Mouse (Mus musculus): ENCODE results near the gene Eif2ak2.

Eif2ak2 gene

GRCm38 (mm10) chr17:78882401-78883112, at the start of gene Eif2ak2:
Gene Eif2ak2 (minus strand): TSS chr17:78882573.
- peak; percentile 64 to 75 for DNase-seq

GRCm38 (mm10) chr17:78917696-78918095, 35.3 kb upstream of the Eif2ak2 start:
- no peak for DNase-seq

DNA sequence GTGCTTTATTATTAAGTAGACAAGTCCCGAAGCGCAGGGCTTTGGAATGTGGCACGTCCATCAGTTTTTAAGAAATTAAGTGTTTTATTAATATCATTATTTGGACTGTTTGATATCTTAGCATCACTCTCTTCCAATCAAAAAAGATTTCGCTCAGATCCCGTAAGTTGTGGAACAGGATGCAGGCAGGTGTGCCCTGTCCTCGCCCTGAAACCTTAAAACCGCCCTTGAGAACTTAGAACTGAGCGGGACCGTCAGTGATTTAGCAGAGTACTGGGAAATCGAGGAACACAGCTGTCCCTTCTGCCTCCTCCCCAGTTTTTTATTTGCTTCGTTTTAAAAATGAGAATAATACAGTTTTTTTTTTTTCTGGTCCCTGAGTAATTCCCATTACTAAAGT, 34.5 kb upstream of the Eif2ak2 start:
- DNase-seq: no peak

- DNase-seq: peak; percentile 93
Measured at GRCm38 (mm10) chr17:78916369-78916813, 34.0 kb upstream of the Eif2ak2 start, which contains the start of gene Cebpzos. Gene Cebpzos (plus strand): TSS chr17:78916500.

GRCm38 (mm10) chr17:78915772-78916171, 33.4 kb upstream of the Eif2ak2 start:
- no peak for DNase-seq

GRCm38 (mm10) chr17:78913921-78914320, 31.5 kb upstream of the Eif2ak2 start:
- DNase-seq: no peak

- DNase-seq: peak in 1 of 2 experiments; percentile 31
Measured at GRCm38 (mm10) chr17:78912861-78913281, 30.5 kb upstream of the Eif2ak2 start.

DNA sequence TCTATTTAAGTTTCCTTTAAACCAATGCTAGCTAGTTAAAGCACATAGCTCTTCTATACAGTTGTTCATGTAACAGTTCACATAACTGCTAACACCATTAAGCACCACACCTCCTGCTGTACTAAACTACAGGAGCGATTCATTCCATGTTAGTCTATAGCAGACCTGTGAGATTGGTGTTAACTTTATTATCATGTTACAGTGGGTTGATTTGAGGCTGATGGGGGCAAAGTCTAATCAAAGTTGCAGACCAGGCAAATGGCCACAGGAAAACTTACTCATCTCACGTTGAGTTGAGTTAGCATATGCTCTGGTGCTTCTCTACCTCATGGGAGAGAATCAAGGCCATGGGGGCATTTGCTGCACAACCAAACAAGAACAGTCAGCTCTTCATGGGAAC, 27.0 kb upstream of the Eif2ak2 start:
- DNase-seq: no peak

- no peak for DNase-seq
Measured at GRCm38 (mm10) chr17:78906892-78907291, 24.5 kb upstream of the Eif2ak2 start, which contains the start of gene Sult6b1. Gene Sult6b1 (minus strand): TSS chr17:78906992.

DNA sequence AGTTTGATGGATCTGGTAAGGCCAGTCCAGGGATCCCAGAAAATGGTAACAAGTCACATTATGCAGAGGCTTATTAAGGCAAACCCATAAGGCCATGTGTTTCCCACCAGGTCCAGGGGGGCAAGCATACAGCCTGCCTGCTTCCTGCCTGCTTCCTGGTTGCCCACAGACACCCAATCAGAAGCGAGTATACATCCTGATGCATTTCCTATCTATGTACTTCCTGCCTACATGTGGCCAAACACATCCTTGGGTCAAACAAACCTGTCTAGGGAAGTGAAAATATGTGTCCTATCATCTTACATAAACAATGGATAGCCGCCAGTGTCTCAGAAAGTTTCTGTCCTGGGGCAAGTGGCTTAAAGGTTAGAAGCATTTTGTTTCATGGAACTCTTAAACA, 20.8 kb upstream of the Eif2ak2 start:
- no peak for DNase-seq

DNA sequence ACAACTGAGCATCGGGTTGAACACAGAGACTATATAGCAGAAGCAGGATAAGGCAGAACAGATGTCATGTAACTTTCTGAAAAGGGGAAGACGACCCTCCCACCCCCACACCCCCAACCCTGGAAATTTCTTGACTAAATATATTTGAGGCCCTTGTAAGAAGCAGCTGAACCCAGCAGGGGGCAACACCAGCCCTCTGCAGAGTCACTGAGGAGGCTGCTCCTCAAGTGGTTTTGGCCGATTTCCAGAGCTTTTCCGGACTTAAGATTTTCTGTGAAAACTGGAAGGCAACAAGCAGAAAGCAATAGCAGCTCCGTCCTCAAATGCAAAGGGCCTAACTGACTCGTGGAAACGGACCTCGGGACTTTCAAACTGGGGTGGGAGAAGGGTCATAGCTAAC, 13.0 kb upstream of the Eif2ak2 start:
- peak in 1 of 2 experiments; percentile 21 for DNase-seq

- no peak for DNase-seq
Measured at GRCm38 (mm10) chr17:78894991-78895390, 12.6 kb upstream of the Eif2ak2 start.

DNA sequence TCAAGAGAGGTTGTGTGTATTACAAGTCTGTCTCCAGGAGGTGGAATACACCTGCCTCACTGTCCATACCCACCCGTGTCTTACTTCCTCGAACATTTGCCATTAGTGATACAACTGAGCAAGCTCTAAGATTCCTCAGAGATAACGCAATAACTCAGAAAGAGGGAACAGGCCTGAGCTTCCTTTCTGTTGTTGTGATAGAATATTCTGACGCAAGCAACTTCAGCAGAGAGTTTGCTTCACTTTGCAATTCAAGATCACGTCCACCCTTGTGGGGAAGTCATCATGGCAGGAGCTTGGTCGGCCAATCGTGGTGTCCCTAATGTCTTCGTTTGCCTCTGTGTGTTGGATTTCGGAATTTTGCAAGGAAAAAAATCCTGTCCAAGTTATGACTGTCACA, 8.6 kb upstream of the Eif2ak2 start:
- no peak for DNase-seq

DNA sequence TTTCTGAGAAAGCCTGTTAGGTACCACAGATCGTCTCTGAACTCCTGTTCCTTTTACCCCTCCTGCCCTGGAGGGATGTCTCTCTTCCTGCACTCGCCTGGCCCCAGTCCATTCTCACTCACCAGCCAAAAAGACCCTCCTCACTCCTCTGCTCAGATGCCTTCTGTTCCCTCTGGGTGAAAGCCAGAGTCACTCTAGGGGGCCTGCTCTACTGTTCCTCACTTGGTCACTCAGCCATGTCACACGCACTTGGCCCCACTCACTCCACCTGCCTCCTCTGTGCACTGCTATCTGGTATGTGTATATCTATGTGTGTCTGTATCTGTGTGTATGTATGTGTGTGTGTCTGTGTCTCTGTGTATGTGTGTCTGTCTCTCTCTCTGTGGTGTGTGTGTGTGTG, 6.8 kb upstream of the Eif2ak2 start:
- no peak for DNase-seq

DNA sequence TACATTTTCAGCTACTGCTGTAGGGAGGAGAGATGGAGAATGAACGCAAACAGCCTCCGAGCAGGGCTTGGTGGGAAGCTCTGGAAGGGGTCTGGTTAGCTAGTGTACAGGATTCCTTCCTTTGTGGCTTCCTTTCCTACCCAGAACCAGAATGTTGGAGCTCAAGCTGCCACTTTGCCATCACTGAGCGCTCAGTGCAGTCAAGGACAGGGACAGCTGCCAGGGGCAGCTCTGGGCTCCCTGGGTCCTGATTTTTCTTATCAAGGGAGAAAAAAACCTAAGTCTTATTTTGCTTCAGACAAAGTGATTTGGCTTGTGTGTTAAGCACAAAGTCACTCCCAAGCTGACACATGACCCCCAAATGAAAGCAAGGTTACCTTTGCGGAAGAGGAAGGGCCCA, 6.2 kb upstream of the Eif2ak2 start:
- DNase-seq: no peak

GRCm38 (mm10) chr17:78885286-78886065, 3.1 kb upstream of the Eif2ak2 start:
- no peak for DNase-seq

DNA sequence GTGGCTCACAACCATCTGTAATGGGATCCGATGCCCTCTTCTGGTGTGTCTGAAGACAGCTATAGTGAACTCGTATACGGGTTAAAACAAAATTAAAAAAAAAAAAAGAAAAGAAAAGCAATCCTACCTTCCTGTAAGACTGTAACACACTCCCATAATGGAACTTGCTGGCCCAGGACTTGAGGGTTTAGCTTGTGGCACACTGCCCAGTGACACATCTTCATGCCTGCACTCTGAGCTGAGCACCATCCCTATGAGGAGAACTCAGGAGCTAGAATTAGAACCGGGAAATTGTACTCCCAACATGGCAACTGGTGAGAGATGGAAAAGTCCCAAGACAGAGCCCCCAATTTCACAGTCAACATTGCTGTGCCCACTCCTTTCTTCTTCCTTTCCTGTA, 918 bp upstream of the Eif2ak2 start:
- DNase-seq: no peak

GRCm38 (mm10) chr17:78881878-78882304, 482 bp downstream of the Eif2ak2 start:
- DNase-seq: peak; percentile 14 to 33

GRCm38 (mm10) chr17:78873886-78874285, 8.5 kb downstream of the Eif2ak2 start:
- DNase-seq: no peak

- no peak for DNase-seq
Measured at GRCm38 (mm10) chr17:78856243-78856642, 26.1 kb downstream of the Eif2ak2 start.

DNA sequence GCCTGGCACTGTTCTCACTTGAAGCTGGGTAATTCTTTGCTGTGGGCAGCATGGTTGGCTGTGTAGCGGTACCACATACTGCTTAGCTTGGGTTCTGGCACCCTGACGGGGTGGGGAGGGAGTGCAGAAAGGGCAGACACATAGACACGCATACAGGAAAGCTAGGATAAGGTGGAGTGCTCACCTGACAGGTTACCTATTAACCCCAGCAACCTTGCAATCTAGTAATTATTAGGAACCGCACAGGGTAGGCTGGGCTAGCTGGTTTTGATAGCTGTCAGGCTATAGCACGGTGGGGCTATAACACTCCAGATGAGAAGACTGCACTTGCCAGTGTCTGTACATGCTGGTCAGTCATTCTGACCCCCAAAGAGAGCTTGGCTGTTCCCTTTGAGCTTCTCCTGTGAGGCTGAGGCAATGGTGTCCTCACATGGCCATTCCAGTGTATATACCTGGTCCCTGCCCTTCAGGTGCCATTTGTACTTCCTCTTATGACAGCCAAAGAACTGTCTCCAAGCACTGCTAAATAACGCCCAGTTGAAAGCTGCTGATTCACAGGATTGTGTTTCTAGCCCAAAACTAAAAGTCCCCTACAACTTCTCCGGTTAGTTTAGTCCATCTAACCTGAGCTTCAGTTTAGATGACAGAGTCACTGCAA, 40.0 kb downstream of the Eif2ak2 start:
- no peak for DNase-seq

GRCm38 (mm10) chr17:78836056-78836455, 46.3 kb downstream of the Eif2ak2 start:
- DNase-seq: no peak

Data from thymus, postnatal 36 days (tissue).